Mouse (Mus musculus): ENCODE measurements at regions not wholly inside any gene's neighbourhood (a gene's known extent, or its start where the extent isn't known, plus 50 kb on each side); places are given as distances from the start of the nearest gene placed in this dataset.

DNA sequence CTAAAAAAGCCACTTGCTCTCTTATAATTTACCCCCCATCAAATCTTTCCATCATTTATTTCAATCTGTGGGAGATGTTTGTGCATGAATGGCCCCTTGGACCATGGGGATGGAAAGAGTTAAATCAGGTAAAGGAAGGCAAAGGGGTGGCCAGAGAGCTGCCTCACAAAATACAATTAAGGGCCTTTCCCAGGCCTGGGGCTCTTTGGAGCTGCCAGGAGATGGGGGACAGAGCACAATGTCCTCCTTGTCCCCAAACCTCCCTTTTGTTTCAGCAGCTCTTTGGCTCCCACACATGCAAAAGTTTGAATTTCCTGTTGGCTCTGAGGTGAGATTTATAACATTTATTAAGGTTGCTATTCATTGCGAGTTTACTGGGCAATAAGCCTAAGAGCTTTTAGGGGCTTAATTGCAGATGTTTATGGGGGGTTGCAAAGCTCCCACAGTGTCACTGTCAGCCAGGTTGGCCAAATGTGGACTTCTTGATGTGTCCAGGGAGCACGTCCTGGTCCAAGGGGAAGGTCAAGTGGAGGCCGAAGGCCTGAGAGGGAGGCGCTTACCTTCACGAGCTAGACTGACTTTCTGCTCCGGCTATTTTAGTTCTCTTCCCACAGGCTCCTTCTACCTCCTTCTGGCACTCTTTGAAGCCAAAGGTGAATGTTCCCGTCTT, 628.5 kb downstream of the Lmo4 start:
- DNase-seq = no peak

DNA sequence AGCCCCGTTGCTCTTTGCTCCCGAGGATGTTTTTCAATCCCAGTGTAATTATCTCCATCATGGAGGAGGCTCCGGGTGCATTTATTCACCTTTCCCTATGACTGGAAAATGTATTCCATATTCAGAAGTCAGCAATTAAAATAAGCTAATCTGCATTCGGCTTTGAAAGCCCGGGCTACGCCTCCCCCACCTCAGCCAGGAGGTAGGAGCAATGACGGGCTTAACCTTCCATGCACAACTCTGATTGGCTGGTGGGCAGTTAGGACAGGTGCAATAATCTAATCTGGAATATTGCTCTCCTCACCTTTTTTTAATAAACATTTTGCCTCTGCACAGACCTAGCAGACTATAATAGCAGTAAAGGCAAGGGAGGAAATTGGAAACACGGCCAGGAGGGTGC, 629.3 kb downstream of the Lmo4 start:
- DNase-seq = no peak

DNA sequence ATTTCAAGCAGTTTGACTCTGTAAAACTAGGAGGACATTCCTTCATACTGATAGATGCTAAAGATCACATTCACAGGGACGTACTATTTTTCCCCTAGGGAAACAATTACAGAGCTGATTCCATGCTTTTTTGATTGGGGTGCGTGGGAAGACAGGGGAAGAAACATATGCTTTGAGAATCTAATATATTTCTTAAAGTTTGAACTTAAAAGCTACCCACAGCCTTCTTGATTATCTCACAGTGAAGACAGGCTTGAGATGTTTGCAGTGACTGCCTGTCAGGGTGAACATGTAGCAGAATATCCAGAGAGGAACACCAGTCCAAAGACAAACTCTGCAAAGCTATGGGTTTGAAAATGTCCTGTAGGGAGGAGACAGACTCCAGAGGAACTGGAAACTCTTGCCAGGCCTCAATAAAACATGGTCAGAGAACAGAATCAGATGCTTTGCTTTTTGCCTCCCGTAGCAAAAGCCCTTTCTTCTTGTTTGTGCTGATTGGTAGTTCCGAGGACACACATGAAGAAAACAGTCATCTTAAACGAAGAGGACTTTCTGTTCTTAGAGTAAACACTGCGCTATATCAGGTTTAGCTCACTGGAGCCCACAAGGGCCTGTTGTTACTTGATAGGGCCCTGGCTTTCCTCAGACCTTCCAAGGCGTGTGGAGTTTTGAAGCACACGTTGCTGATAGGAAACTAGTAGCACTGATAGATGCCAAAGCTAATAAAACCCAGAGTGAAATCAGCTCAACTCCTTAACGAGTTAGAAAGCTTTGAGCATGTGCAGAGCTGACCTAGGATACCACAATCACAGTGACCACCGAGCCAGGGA, 630.8 kb downstream of the Lmo4 start:
- no peak for DNase-seq

DNA sequence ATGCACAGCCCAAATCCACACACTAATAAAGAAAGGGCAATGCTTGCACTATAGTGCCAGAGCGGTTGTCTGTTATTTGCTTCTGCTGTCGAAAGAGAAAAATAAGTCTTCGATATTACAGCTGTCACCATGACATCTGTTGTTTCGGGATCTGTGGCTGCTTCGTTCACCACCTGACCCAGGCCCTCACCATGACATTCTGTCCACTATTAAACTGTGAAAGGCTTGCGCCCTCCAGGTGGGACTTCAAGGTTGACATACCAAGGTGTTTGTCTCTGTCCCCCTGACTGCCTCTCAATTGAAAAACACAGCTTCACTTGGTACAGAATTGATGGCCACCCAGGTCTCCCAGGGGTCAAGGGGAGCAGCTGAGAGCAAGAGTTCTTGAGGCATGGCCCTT, 635.1 kb downstream of the Lmo4 start:
- no peak for DNase-seq

DNA sequence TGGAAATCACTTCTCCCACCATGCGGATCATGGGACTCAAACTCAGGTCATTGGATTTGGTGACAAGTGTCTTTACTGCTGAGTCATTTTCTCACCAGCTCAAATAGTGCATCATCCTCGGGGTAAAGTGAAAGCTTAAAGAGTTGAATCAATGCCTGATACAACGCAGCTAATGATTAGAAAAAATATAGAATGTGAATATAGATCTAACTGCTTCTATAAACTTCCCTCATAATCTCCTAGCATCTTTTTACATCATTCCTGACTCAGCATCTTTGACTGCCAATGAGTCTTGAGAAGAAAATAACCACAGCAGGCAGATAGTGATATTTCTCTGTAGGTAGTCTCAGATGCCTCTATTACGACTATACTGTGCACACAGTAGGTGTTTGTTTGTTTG, 640.0 kb downstream of the Lmo4 start:
- DNase-seq = no peak

DNA sequence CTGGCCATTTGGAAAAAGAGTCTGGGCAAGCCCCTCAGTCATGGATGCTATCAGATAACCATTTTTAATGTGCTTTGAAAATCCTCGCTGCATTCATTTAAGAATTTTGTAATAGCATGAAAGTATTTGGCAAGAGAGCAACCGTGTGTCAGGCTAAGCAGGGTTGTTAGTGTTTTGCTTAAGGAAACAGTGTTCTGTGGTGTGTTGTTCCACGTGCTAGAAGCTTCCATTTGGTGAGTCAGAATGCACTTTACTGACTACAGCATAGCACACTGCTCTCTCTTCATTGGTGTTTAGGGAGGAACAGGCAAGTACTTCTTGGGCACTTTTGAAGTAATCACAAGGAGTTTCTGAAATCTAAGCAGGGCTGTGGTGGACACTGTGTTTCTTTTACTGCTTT, 661.0 kb upstream of the Pkn2 start:
- no peak for DNase-seq

DNA sequence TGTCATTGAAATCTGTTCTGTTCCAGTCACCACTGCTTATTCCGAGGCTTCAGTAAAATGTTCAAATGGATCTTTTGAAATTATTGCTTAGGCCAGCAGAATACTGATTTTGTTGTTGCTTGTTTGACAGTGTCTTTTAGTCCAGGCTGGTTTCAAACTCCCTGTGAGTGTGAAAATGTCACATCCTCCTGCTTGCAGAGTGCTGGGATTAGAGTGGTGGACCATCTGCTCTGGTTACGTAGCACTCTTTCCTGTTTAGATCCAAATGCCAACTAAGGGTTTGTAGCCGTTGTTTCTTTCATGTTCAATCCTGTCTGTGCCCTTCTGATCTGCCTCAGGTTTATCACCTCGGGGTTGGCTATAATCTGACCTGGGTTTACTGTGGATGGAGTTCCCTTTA, 646.2 kb upstream of the Pkn2 start:
- no peak for DNase-seq

DNA sequence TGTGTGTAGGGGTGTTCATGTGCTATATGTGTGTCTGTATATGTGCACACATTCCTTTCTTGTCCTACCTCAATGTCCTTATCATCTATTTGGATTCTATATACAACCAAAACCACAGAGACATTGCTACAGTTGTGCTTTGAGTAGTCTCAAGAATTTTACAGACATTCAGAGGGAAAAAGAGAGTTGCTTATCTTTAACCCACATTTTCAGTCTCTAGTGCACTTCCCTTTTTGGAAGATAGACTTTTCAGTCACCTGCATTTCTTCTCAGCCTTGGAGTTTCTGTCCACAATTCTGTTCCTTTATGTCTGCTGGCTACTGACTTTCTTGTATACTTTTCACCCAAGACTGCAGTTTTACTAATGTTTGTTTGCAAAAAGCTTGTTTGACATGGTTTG, 645.5 kb upstream of the Pkn2 start:
- DNase-seq = no peak

DNA sequence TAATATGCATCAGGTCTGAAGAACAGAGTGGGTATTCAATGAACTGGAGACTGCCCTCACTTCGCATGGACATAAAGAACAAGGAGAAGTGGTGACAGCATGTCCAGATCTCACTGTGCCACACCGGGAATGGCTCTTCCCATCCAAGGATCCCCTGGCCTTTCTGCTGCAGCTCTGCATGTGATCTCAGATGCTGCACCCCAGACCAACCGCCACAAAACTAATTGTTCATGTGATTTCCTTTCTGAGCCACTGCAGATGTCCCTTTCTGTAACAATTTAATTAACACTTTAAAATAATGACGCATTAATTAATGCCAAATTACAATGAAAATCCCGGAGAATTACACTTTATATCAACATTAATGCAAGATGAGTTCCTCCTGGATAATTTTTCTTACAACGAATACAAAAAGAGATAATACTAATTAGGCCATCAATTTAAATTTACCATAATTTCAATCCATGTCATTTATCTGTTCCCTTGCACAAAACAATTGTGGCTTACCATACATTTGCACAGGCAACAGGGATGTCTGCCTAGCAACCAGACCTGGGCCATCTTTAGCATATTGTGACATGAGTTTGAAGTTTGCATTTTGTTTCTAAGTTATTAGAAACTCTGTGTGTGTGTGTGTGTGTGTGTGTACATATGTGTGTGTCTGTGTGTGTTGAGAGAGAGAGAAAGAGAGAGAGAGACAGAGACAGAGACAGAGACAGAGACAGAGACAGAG, 630.9 kb upstream of the Pkn2 start:
- DNase-seq = no peak

DNA sequence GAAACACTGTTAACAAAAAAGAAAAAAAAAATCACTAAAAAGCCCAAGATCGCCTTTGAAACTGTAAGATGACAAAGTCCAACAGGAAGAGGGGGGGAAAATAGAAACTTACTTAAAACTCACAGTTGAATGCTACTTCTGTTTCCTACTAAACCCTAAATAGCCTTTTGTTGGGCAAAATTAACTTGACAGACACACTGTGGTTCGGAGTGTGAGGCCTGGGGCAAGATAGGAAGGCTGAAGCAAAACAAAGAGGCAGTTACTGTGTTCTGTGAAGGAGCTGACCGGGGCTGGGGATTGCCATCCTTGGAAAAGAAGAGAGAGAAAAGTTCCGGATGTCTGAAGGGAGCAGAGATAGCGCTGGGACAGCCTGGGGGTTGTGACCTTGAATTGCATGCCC, 627.7 kb upstream of the Pkn2 start:
- DNase-seq = no peak

DNA sequence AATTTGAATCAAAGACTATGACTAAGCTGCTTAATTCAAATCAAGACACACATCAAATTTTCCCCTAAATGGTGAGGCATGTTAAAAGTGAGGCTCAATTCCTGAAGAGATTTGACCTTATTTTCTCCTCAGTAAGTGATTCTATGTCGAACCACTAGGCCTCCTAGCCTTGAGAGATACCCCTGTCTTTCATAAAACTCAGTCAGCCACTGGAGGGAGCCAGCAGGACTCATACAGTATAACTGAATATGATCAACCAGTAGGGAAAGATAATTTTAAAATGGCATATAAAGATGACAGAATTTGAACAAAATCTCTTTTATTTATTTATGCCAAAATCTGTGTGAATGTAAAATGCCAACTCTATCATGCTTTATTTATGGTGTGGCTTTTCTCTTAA, 626.5 kb upstream of the Pkn2 start:
- DNase-seq = no peak

DNA sequence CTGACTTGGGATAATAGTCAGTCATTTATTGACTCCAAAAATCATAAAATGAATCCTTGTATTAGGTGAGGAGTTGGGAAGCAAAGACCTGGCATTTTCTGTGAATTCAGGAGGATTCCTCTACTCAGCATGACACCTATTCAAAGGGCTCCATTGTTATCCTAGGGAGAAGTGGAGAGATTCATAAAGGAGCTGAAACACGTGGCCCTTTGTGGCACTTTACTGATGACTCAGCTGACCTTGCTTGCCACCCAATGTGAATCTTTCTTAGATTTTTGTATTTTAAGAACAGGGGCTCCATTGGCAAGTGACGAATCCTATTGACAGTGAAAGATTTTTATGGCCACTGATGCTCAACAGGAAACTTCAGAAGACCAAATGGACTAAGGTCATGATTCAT, 619.2 kb upstream of the Pkn2 start:
- no peak for DNase-seq

DNA sequence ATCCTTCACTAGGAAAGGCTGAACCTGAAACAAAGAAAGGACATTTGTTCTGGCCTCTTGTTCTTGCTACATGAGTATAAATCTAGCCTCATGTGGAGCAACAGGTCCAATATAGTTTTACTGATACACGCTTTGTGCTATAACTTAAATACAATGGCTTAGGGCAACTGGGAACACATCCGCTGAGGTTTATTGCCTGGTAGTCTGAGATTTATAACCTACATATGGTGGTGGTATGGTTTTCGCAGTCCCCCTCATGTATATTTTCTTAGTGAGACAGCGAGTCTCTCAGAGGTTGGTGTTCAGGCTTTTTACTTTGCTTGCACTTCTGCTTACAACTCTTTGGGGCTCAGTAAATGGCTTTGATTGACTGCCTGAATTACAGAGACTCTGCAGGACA, 613.6 kb upstream of the Pkn2 start:
- DNase-seq = no peak

DNA sequence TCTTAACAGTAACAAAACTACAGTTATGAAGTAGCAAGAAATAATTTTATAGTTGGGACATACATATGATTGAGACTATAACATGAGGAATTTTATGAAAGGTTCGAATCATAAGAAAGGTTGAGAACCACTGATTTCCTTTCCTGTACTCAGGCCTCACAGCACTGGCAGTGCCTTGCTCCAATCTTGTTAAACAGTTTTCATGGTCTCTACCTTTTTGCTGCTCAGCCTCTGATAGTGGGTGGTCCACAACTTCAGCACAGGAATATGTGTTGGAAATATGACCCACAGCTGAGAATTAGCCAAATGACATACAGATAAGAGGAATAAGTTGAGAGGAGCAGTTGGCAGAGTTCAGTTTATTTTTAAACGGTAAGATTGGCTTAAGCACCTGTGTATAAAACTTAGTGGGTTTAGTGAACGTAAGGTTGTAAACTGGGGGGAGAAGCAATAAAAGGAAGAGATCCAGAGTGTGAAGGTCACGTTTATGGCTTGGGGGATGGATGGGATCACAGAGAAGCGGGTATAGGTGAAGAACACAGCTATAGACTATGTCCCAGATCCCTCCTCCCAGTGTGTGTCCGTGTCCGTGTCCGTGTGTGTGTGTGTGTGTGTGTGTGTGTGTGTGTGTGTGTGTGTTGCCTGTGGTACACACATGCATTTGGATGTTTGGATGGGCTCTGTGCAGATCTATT, 596.3 kb upstream of the Pkn2 start:
- no peak for DNase-seq

DNA sequence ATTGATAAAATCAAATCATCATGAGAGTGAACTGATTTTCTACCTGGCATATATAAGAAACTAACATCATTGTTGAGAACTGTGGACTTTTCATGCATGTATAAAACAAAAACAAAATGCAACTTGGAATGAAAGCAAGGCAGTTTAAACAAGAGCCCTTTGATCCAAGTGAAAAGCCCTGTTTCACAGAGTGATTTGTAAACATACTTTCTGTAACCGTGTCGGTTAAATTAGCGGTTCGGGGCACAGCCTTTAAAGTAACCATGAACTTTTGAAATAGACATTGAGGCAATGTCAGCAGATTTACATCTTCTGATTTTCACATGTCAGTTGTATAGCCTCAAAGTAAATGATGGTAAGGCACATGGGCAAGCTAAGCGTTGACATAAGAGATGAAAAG, 593.7 kb upstream of the Pkn2 start:
- DNase-seq = no peak

DNA sequence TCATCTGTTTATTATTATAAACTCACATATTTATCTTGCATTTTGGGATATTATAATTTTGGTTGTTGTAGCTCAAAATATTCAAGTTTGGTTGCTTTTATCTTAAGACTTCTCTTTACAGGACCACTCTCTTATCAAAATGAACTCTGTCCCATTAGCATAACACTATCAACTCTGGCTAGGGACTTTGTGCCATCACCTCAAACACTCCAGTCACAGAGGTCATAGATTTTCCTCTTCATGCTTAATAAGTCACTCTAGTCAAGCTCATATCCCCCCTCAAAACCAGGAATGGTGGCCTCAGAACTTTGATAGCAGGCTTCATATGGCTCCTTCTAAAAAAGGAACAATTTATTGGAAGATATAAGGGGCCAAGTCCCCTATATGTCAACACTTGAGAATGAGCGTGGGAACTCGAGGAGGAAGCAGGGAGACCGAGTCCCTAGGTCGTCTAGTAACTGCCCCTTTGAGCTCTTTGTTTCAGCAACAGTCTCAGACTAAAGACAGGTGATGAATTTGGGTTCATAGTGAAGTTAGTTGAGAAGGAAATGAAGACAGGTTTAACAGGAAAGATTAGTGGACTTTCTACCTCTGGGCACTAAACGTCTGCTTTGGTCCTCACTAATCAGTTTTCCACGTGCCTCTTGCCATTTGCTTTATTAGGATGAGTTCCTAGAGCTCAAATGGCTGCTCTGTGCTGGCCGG, 565.4 kb upstream of the Pkn2 start:
- no peak for DNase-seq

DNA sequence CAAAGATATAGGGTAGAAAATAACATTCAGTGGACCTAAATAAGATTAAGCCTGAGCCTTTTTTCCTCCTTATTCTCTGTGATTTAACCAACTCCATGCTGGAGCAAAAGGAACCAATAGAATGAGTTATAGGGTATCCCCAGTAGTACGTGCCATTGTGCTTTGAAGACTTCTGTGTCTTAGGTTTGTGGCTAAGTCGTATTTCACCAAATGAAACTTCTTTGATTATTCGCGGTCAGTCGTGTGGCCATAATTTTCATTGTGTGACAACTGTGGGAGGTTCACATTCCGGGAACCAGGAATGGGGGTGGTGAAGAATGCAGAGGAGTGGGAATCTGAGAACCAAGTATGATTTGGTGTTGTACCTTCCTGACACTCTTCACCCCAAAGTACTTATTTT, 535.6 kb upstream of the Pkn2 start:
- DNase-seq = no peak

DNA sequence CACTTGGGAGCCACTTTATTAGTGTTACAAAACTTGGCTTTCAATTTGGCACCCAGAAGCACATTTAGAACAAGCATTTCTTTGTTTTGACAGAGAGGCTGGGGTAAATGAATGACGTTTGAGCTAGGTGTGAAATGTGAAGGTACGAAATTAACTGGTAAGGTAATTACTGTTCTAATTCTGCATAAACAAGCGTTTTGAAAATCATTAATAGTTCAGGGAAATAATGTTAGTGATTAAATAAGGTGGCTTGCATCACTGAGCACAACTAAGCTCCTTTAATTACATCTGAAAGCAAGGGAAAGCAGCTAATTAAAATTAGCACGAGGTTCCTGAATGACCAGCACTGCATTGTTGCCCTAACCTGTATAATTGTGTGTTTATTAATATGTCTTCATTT, 529.9 kb upstream of the Pkn2 start:
- no peak for DNase-seq

DNA sequence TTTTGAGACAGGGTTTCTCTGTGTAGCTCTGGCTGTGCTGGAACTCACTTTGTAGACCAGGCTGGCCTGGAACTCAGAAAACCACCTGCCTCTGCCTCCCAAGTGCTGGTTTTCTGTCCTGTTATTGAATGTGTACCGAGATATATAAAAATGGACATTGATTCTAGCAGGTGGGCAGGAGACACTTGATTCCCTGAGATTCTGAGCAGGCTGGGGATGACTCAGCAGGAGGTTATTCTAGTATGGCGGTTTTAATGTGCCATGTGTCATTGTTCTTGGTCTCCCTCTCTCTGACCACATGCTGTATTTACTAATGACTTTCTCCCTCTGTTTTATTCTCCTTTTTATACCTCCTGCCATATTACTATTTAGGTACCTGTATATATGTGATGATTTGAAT, 517.2 kb upstream of the Pkn2 start:
- DNase-seq = no peak

DNA sequence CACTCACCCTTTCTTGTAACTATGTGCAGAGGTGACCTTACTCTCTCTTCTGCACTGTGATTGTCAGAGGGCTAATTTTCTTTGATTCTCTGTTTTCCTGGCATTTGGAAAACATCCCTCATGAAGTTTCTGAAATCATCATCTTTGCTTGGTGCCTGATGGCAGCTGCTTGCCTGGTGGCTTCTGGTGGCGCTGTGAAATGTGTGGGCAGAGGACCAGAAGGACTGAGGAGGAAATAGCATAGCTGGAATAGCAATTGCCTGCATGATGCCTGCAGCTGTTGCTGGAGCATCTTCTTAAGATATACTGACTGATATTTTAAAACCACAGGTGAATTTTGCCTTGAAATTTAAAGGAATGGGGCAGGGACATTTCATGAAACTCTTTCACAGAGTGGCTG, 502.6 kb upstream of the Pkn2 start:
- no peak for DNase-seq

DNA sequence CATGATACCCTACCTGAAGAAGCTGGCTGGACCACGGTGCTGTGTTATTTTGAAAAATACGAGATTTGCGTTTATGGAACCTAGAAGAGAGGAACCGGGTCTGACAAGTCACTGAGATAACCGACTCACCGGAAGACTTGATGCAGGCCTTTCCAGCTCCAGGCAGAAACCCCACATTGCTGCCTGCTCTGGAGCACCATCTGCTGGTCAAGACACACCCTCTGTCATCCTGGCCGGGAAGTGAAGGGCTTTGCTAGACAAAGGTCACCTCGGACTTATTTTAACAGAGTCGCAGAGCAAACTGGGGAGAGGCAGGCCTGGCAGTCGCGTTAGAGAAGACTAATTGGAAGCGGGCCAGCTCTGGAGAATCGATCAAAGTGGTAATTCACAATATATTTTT, 497.4 kb upstream of the Pkn2 start:
- DNase-seq = peak; percentile 21

DNA sequence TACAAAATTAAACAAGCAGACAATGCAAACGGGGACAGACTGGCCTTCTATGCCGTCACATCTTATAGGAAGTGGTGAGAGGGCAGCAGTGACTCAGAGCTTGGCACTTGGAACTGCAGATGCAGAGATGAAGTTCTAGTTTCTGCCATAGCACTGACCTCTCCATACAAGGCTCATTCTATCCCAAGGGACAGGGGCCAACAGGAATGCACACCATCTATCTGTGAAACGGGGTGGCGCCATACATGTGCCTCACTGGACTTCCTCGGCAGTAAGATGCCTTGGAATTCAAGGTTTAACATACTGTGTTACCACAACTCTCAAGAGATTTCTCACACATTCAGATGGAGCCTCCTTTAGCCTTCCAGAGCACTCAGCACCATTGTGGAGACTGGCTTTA, 495.6 kb upstream of the Pkn2 start:
- no peak for DNase-seq

DNA sequence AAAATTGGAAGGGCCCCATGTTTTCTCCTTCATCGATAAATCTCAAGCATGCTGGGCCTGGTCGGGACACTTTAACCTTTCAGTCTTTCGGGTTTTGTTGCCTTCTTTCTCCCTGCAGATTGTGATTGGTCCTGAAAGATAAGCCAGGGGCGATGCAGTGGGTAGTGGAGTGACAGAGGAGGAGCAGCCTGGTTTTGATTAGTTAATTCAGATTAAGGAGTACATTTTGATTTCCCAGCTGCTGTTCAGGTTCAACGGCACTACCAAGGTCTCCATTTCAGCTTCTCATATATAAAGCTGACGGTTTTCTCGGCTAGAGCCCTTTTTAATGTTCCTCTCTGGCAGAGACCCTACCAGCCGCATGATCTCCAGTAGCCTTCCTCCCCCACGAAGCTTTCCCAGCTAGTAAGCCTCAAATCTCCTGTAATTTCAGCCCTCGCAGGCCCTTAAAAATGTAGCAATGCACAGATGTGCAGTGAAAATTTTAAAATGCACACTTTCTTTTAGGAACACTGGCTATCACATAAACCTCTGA, 493.8 kb upstream of the Pkn2 start:
- no peak for DNase-seq

Data from cerebellum, adult 11-12 months (tissue).